Mouse (Mus musculus): ENCODE data around the gene Specc1l. TPM values are rescaled to one million over a fixed set of nuclear protein-coding genes. Genes with fewer than 3 reads are reported as not detected.

Specc1l gene
- 17.2 and 27.6 TPM in 2 replicates for polyA plus RNA-seq (2014; fragmentation: Nextera tagmentation; extraction: Ambion mirVana)

GRCm38 (mm10) chr10:75211807-75212645 is at the start of gene Specc1l:
Gene Specc1l, plus strand, starts transcription at chr10:75212073.
- peak within 1 kb of the TSS; percentile 65 for H3K4me2 ChIP-seq (replicated peaks; ENCODE audit: low read depth, low read length)
- H3K36me3 ChIP-seq (ENCODE audit: control insufficient read depth, insufficient read depth, low read length) = no peaks in the 10 kb centered on the region
- whole genome bisulfite sequencing = under 1% methylated on average over 43 of the region's 80 CpGs
- no peaks in the 10 kb centered on the region for H3K9me3 ChIP-seq (ENCODE audit: control insufficient read depth, low read length)
- H3K4me1 ChIP-seq (ENCODE audit: control insufficient read depth, insufficient read depth, low read length) = peaks cover 12% of the 10 kb centered on the region
- H3K9ac ChIP-seq (ENCODE audit: low read depth, low read length) = peak within 1 kb of the TSS; percentile 85
- peak; percentile 100 for ATAC-seq (ENCODE audit: low FRiP score, low TSS enrichment)
- peak within 1 kb of the TSS; percentile 88 for H3K4me3 ChIP-seq (ENCODE audit: low read length)
- H3K27ac ChIP-seq (ENCODE audit: low read depth, low read length) = peak within 1 kb of the TSS; percentile 95
- H3K27me3 ChIP-seq (ENCODE audit: control insufficient read depth, insufficient read depth, low read length) = no peaks in the 10 kb centered on the region

GRCm38 (mm10) chr10:75165825-75166481 is 45.9 kb upstream of the Specc1l start:
- Histone ChIP-seq H3K4me1 (ENCODE audit: control insufficient read depth, insufficient read depth, low read length) (no peaks in the 10 kb centered on the region), H3K9me3 (ENCODE audit: control insufficient read depth, low read length) (no peaks in the 10 kb centered on the region), H3K9ac (ENCODE audit: low read depth, low read length) (no peak overlapping the region), H3K27ac (ENCODE audit: low read depth, low read length) (no peak overlapping the region), H3K4me3 (ENCODE audit: low read length) (no peak overlapping the region), H3K27me3 (ENCODE audit: control insufficient read depth, insufficient read depth, low read length) (no peaks in the 10 kb centered on the region), H3K4me2 (replicated peaks; ENCODE audit: low read depth, low read length) (no peak overlapping the region), H3K36me3 (ENCODE audit: control insufficient read depth, insufficient read depth, low read length) (peaks cover 56% of the 10 kb centered on the region)
- WGBS = 78% methylated on average over 10 of the region's 10 CpGs
- no peak for ATAC-seq (ENCODE audit: low FRiP score, low TSS enrichment)

- H3K9ac ChIP-seq (ENCODE audit: low read depth, low read length) = no peak overlapping the region
- ATAC-seq (ENCODE audit: low FRiP score, low TSS enrichment) = no peak
- WGBS = 89% methylated on average over 4 of the region's 4 CpGs
- no peaks in the 10 kb centered on the region for H3K4me1 ChIP-seq (ENCODE audit: control insufficient read depth, insufficient read depth, low read length)
- H3K4me2 ChIP-seq (replicated peaks; ENCODE audit: low read depth, low read length) = no peak overlapping the region
- no peaks in the 10 kb centered on the region for H3K9me3 ChIP-seq (ENCODE audit: control insufficient read depth, low read length)
- no peak overlapping the region for H3K27ac ChIP-seq (ENCODE audit: low read depth, low read length)
- H3K4me3 ChIP-seq (ENCODE audit: low read length) = no peak overlapping the region
- H3K27me3 ChIP-seq (ENCODE audit: control insufficient read depth, insufficient read depth, low read length) = no peaks in the 10 kb centered on the region
- peaks cover 58% of the 10 kb centered on the region for H3K36me3 ChIP-seq (ENCODE audit: control insufficient read depth, insufficient read depth, low read length)
Measured at GRCm38 (mm10) chr10:75166601-75167000, 45.3 kb upstream of the Specc1l start.

GRCm38 (mm10) chr10:75170207-75170850 is 41.5 kb upstream of the Specc1l start:
- no peak overlapping the region for H3K4me2 ChIP-seq (replicated peaks; ENCODE audit: low read depth, low read length)
- peak; percentile 24; the same call in 1 of the 2 replicates for ATAC-seq (ENCODE audit: low FRiP score, low TSS enrichment)
- H3K27me3 ChIP-seq (ENCODE audit: control insufficient read depth, insufficient read depth, low read length) = no peaks in the 10 kb centered on the region
- H3K9me3 ChIP-seq (ENCODE audit: control insufficient read depth, low read length) = no peaks in the 10 kb centered on the region
- no peak overlapping the region for H3K4me3 ChIP-seq (ENCODE audit: low read length)
- no peak overlapping the region for H3K9ac ChIP-seq (ENCODE audit: low read depth, low read length)
- H3K36me3 ChIP-seq (ENCODE audit: control insufficient read depth, insufficient read depth, low read length) = peaks cover 40% of the 10 kb centered on the region
- WGBS = 41% methylated on average over 12 of the region's 12 CpGs
- no peak overlapping the region for H3K27ac ChIP-seq (ENCODE audit: low read depth, low read length)
- H3K4me1 ChIP-seq (ENCODE audit: control insufficient read depth, insufficient read depth, low read length) = no peaks in the 10 kb centered on the region

GRCm38 (mm10) chr10:75173056-75173455 is 38.8 kb upstream of the Specc1l start:
- ATAC-seq (ENCODE audit: low FRiP score, low TSS enrichment) = peak; percentile 68
- Histone ChIP-seq H3K9ac (ENCODE audit: low read depth, low read length) (no peak overlapping the region), H3K4me2 (replicated peaks; ENCODE audit: low read depth, low read length) (no peak overlapping the region), H3K9me3 (ENCODE audit: control insufficient read depth, low read length) (no peaks in the 10 kb centered on the region), H3K27ac (ENCODE audit: low read depth, low read length) (peak overlapping the region; percentile 37; the same call in 1 of the 2 replicates), H3K4me1 (ENCODE audit: control insufficient read depth, insufficient read depth, low read length) (no peaks in the 10 kb centered on the region), H3K4me3 (ENCODE audit: low read length) (no peak overlapping the region), H3K27me3 (ENCODE audit: control insufficient read depth, insufficient read depth, low read length) (no peaks in the 10 kb centered on the region), H3K36me3 (ENCODE audit: control insufficient read depth, insufficient read depth, low read length) (peaks cover 42% of the 10 kb centered on the region)
- WGBS = 39% methylated on average over 8 of the region's 8 CpGs

- peaks cover 44% of the 10 kb centered on the region for H3K36me3 ChIP-seq (ENCODE audit: control insufficient read depth, insufficient read depth, low read length)
- no peaks in the 10 kb centered on the region for H3K4me1 ChIP-seq (ENCODE audit: control insufficient read depth, insufficient read depth, low read length)
- no peak overlapping the region for H3K9ac ChIP-seq (ENCODE audit: low read depth, low read length)
- no peaks in the 10 kb centered on the region for H3K27me3 ChIP-seq (ENCODE audit: control insufficient read depth, insufficient read depth, low read length)
- ATAC-seq (ENCODE audit: low FRiP score, low TSS enrichment) = no peak; the same call in 1 of the 2 replicates
- H3K9me3 ChIP-seq (ENCODE audit: control insufficient read depth, low read length) = no peaks in the 10 kb centered on the region
- H3K27ac ChIP-seq (ENCODE audit: low read depth, low read length) = no peak overlapping the region
- no peak overlapping the region for H3K4me2 ChIP-seq (replicated peaks; ENCODE audit: low read depth, low read length)
- no peak overlapping the region for H3K4me3 ChIP-seq (ENCODE audit: low read length)
- WGBS = 67% methylated on average over 12 of the region's 12 CpGs
Measured at GRCm38 (mm10) chr10:75173712-75174111, 38.2 kb upstream of the Specc1l start.

GRCm38 (mm10) chr10:75176494-75176893 is 35.4 kb upstream of the Specc1l start:
- H3K36me3 ChIP-seq (ENCODE audit: control insufficient read depth, insufficient read depth, low read length) = peaks cover 52% of the 10 kb centered on the region
- WGBS = 59% methylated on average over 8 of the region's 8 CpGs
- ATAC-seq (ENCODE audit: low FRiP score, low TSS enrichment) = no peak

GRCm38 (mm10) chr10:75178911-75179310 is 33.0 kb upstream of the Specc1l start:
- Histone ChIP-seq H3K4me1 (ENCODE audit: control insufficient read depth, insufficient read depth, low read length) (no peaks in the 10 kb centered on the region), H3K27ac (ENCODE audit: low read depth, low read length) (no peak overlapping the region), H3K4me2 (replicated peaks; ENCODE audit: low read depth, low read length) (no peak overlapping the region), H3K36me3 (ENCODE audit: control insufficient read depth, insufficient read depth, low read length) (peaks cover 64% of the 10 kb centered on the region), H3K9ac (ENCODE audit: low read depth, low read length) (no peak overlapping the region), H3K27me3 (ENCODE audit: control insufficient read depth, insufficient read depth, low read length) (no peaks in the 10 kb centered on the region), H3K9me3 (ENCODE audit: control insufficient read depth, low read length) (no peaks in the 10 kb centered on the region), H3K4me3 (ENCODE audit: low read length) (no peak overlapping the region)
- 84% methylated on average over 5 of the region's 5 CpGs for WGBS
- ATAC-seq (ENCODE audit: low FRiP score, low TSS enrichment) = no peak

More at GRCm38 (mm10) chr10:75176494-75176893, 35.4 kb upstream of the Specc1l start:
- Histone ChIP-seq H3K4me1 (ENCODE audit: control insufficient read depth, insufficient read depth, low read length) (no peaks in the 10 kb centered on the region), H3K27me3 (ENCODE audit: control insufficient read depth, insufficient read depth, low read length) (no peaks in the 10 kb centered on the region), H3K9me3 (ENCODE audit: control insufficient read depth, low read length) (no peaks in the 10 kb centered on the region), H3K9ac (ENCODE audit: low read depth, low read length) (no peak overlapping the region), H3K4me3 (ENCODE audit: low read length) (no peak overlapping the region), H3K27ac (ENCODE audit: low read depth, low read length) (no peak overlapping the region), H3K4me2 (replicated peaks; ENCODE audit: low read depth, low read length) (no peak overlapping the region)

All from kidney, embryonic 14.5 days (tissue).